Mouse (Mus musculus) ES-Bruce4 (cell line): ENCODE measurements around the gene Btbd16.

Source experiments
- CTCF ChIP-seq: IDR thresholded peaks from one replicate; pipeline ENCODE4 v1.8.1; 2011; ENCODE audit warnings: low read depth, low read length
- EP300 ChIP-seq: IDR thresholded peaks from 2 replicates; pipeline ENCODE4 v1.6.1; 2011; ENCODE audit warnings: low read depth, low read length; ENCODE audit not compliant: insufficient read depth

GRCm38 (mm10) chr7:130773914-130774630, at the start of gene Btbd16:
- TF ChIP-seq CTCF (no peak), EP300 (no peak)
